In the genomic region with DNA sequence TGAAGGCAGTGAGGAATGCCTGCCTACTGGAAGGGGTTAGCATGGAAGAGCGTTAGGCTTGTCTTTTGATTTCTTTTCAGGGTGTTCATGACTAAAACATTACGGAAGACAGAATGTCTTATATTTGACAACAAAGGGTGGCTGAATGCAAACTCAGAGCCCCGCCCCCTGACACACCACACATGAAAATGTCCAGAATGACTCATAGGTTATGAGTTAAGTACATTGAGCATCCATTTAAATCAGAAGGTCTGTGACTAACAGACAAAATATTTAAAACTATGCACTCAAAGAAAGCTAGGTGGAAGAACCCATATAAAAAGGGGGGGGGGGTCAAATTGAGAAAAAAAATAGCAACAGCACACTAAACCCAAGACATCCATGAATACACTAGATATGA, we compare ENCODE assay signal across 19 mouse cellular contexts. TPM values are rescaled to one million over a fixed set of nuclear protein-coding genes. Genes with fewer than 3 reads are reported as not detected.
DNase-seq lines count a peak whose midpoint lies in the region; TF ChIP-seq lines count a peak whose summit lies in the region.
"Had no signal": no experiment of that assay in that cellular context is flagged by ENCODE, and none has a peak within 500 bp of the region (broad histone marks: within the 10 kb centered on the region; RNA-seq: fewer than 3 reads in every experiment).

No protein-coding gene starts in this region.

- no peaks in the 10 kb centered on the region for H3K36me3 ChIP-seq in testis, adult 2 months (ENCODE audit: control insufficient read depth, insufficient read depth, low read length)
- H3K36me3 ChIP-seq in C2C12 (ENCODE audit: control insufficient read depth, insufficient read depth): peaks cover 59% of the 10 kb centered on the region
- H3K36me3 ChIP-seq in thymus, adult 2 months (ENCODE audit: control insufficient read depth, insufficient read depth, low read length): no peaks in the 10 kb centered on the region
- H3K36me3 ChIP-seq: embryonic facial prominence, embryonic 12.5 days; forebrain, embryonic 15.5 days had no signal

- TF ChIP-seq POLR2A in testis, adult 2 months (IDR thresholded peaks at IDR 0.05; ENCODE audit: control insufficient read depth, low read depth, low read length): no peak
- no peak for TF ChIP-seq POLR2A in thymus, adult 2 months (IDR thresholded peaks at IDR 0.05; ENCODE audit: control insufficient read depth, extremely low read depth, insufficient read depth, low read length, poor library complexity)

- intact Hi-C loops in heart, postnatal 36 days (cut with DNase I): loop anchor here (5.0 kb wide), 1 partner anchor 120 kb away; no protein-coding TSS in a partner anchor

- H3K27me3 ChIP-seq in testis, adult 2 months (ENCODE audit: control insufficient read depth, insufficient read depth, low read length): no peaks in the 10 kb centered on the region
- no peaks in the 10 kb centered on the region for H3K27me3 ChIP-seq in C2C12 (ENCODE audit: control insufficient read depth, insufficient read depth, insufficient read length)
- no peaks in the 10 kb centered on the region for H3K27me3 ChIP-seq in thymus, adult 2 months (ENCODE audit: control insufficient read depth, insufficient read depth, low read length)
- H3K27me3 ChIP-seq: embryonic facial prominence, embryonic 12.5 days; forebrain, embryonic 13.5 days; forebrain, embryonic 15.5 days had no signal

- H3K4me3 ChIP-seq in testis, adult 2 months (ENCODE audit: control insufficient read depth, low read depth, low read length): peak overlapping the region; percentile 0; the same call in 1 of the 2 replicates
- no peak overlapping the region for H3K4me3 ChIP-seq in C2C12 (ENCODE audit: insufficient read depth, poor library complexity, severe bottlenecking)
- H3K4me3 ChIP-seq in thymus, adult 2 months (ENCODE audit: control insufficient read depth, insufficient read depth, low read length): no peak overlapping the region
- H3K4me3 ChIP-seq: embryonic facial prominence, embryonic 10.5 days; embryonic facial prominence, embryonic 12.5 days; forebrain, embryonic 13.5 days; forebrain, embryonic 15.5 days had no signal

- no peak overlapping the region for H3K27ac ChIP-seq in testis, adult 2 months (ENCODE audit: control insufficient read depth, insufficient read depth, low read depth, low read length)
- no peak overlapping the region for H3K27ac ChIP-seq in thymus, adult 2 months (ENCODE audit: control insufficient read depth, insufficient read depth, low read length)
- H3K27ac ChIP-seq: embryonic facial prominence, embryonic 10.5 days; embryonic facial prominence, embryonic 12.5 days; forebrain, embryonic 13.5 days; forebrain, embryonic 15.5 days had no signal

- peaks cover 2% of the 10 kb centered on the region for H3K4me1 ChIP-seq in testis, adult 2 months (ENCODE audit: control insufficient read depth, insufficient read depth, low read length)
- no peaks in the 10 kb centered on the region for H3K4me1 ChIP-seq in thymus, adult 2 months (replicated peaks; ENCODE audit: control insufficient read depth, insufficient read depth, low read length)
- H3K4me1 ChIP-seq: embryonic facial prominence, embryonic 12.5 days had no signal

- H3ac ChIP-seq in C2C12 (ENCODE audit: control insufficient read depth, insufficient read length, low read depth): no peak overlapping the region

- no peak for TF ChIP-seq CTCF in testis, adult 2 months (IDR thresholded peaks at IDR 0.05; ENCODE audit: control insufficient read depth, insufficient read depth, insufficient replicate concordance, low read depth, low read length)
- TF ChIP-seq CTCF in C2C12 (IDR thresholded peaks at IDR 0.05; ENCODE audit: control insufficient read depth, insufficient read depth, insufficient read length): no peak
- TF ChIP-seq CTCF in thymus, adult 2 months (IDR thresholded peaks at IDR 0.05; ENCODE audit: borderline replicate concordance, control insufficient read depth, extremely low read depth, insufficient read depth, low read length, poor library complexity): no peak

- H3K79me3 ChIP-seq in C2C12 (ENCODE audit: low read depth): no peaks in the 10 kb centered on the region

- DNase-seq in testis, postnatal 10 days (ENCODE audit: low spot score): no peak
- peak; percentile 43 for DNase-seq in NIH3T3 (ENCODE audit: low read depth)
- no peak for DNase-seq in thymus, adult 2 months
- DNase-seq in heart, postnatal 36 days: no peak
- DNase-seq: adrenal gland, adult 2 months; adrenal gland, postnatal 10 days; adrenal gland, postnatal 25 days; cerebellum, adult 11 months; cerebellum, adult 18-20 months; cerebellum, adult 8-10 months; cerebellum, adult 9-11 months; forebrain, postnatal 0 days had no signal

- 97% methylated on average over 3 of the region's 3 CpGs for WGBS in thymus, adult 2 months

- peaks cover 6% of the 10 kb centered on the region for H3K79me2 ChIP-seq in C2C12 (ENCODE audit: control insufficient read depth, insufficient read depth)

TF ChIP-seq in C2C12, 6 proteins besides CTCF, POLR2A, EP300 and RAD21:
- TF ChIP-seq FOSL1 (IDR thresholded peaks at IDR 0.05; ENCODE audit: insufficient read depth, low read length, poor library complexity, severe bottlenecking): peak; percentile 54
- no peak for TF ChIP-seq CEBPB (IDR thresholded peaks at IDR 0.05; ENCODE audit: low read depth)
TF ChIP-seq in C2C12: peak in this region for 1.

RNA-seq across cellular contexts. Expression of a gene that starts 34.9 kb away (rescaled TPM):
- polyA plus RNA-seq in testis, adult 2 months (2012; rRNA removed): 0.30 and 0.37 TPM in 2 replicates
- 54.9 TPM for polyA plus RNA-seq in C2C12 (2012; fragmentation: generic; extraction: Trizol)
- 0.38 and 0.46 TPM in 2 replicates for polyA plus RNA-seq in thymus, adult 2 months (2012; rRNA removed)
- total RNA-seq in heart, postnatal 36 days (2021): 10 to 100 TPM; 30.9 to 38.1 TPM
- total RNA-seq: MEL had no signal

Comparison
In these comparisons a context has a peak if more than half of its experiments do, and no peak if none do; other contexts are left out.
1. RNA of a gene that starts 34.9 kb away (polyA plus RNA-seq): 54.9 TPM in C2C12 (single experiment); 0.38 to 0.46 TPM in thymus, adult 2 months and 0.30 to 0.37 TPM in testis, adult 2 months; every median in the first group is over 10 times any median in the second.